Mouse (Mus musculus): ENCODE measurements around the gene Rfx2.

DNA sequence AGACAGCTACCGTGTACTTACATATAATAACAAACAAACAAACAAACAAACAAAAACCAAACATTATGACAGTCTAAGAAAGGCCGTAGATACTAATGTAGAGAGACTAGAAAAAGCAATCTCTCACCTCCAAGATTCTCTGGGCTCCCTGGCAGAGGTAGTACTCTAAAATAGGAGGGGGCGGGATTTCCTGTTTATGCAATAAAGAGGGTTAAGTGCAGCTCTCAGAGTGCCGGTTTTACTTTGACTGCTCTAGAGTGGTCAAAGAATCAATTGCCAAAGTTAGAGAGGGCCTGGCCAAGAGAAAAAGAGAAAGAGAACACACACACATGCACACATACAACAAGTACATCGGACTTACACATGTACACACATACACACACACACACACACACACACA, 11.4 kb upstream of the Rfx2 start:
- TF ChIP-seq USF1 (IDR thresholded peaks at IDR 0.05; ENCODE audit: low read depth) (no peak), MYOG (IDR thresholded peaks at IDR 0.05; ENCODE audit: control insufficient read depth in 1 of 3, insufficient read depth in 1 of 3, insufficient read length in 2 of 3, low read depth in 2 of 3) (no peak), POLR2A (IDR thresholded peaks at IDR 0.05; ENCODE audit: insufficient read length, low read depth) (no peak)

Measured in myocyte (in vitro differentiated cells).